Mouse (Mus musculus): ENCODE results near the gene Bcl11b. TPM values are rescaled to one million over a fixed set of nuclear protein-coding genes. Genes with fewer than 3 reads are reported as not detected.

Gene Bcl11b
- polyA plus RNA-seq (2012; ENCODE audit: insufficient read depth, insufficient read length, missing spikeins) = 0.29 TPM in 1 of 2 replicates, not detected in the other

- H3K4me3 ChIP-seq (ENCODE audit: insufficient read depth, low read depth, low read length) = peak within 1 kb of the TSS; percentile 25
- H3K4me1 ChIP-seq (ENCODE audit: control insufficient read depth, insufficient read depth, insufficient read length, low read length) = no peaks in the 10 kb centered on the region
- no peak within 1 kb of the TSS for H3K27ac ChIP-seq (replicated peaks; ENCODE audit: low read depth, low read length)
These were observed at the start of gene Bcl11b for GRCm38 (mm10) chr12:108003483-108003882. TSS of gene Bcl11b (minus strand) at chr12:108003602.

GRCm38 (mm10) chr12:108050996-108051395, 47.6 kb upstream of the Bcl11b start:
- no peaks in the 10 kb centered on the region for H3K4me1 ChIP-seq (ENCODE audit: control insufficient read depth, insufficient read depth, insufficient read length, low read length)
- H3K4me3 ChIP-seq (ENCODE audit: insufficient read depth, low read depth, low read length) = no peak overlapping the region
- no peak overlapping the region for H3K27ac ChIP-seq (replicated peaks; ENCODE audit: low read depth, low read length)

GRCm38 (mm10) chr12:108049625-108050024, 46.2 kb upstream of the Bcl11b start:
- Histone ChIP-seq H3K27ac (replicated peaks; ENCODE audit: low read depth, low read length) (no peak overlapping the region), H3K4me3 (ENCODE audit: insufficient read depth, low read depth, low read length) (no peak overlapping the region), H3K4me1 (ENCODE audit: control insufficient read depth, insufficient read depth, insufficient read length, low read length) (no peaks in the 10 kb centered on the region)

- no peaks in the 10 kb centered on the region for H3K4me1 ChIP-seq (ENCODE audit: control insufficient read depth, insufficient read depth, insufficient read length, low read length)
- H3K27ac ChIP-seq (replicated peaks; ENCODE audit: low read depth, low read length) = no peak overlapping the region
- H3K4me3 ChIP-seq (ENCODE audit: insufficient read depth, low read depth, low read length) = no peak overlapping the region
These were observed 38.8 kb upstream of the Bcl11b start for GRCm38 (mm10) chr12:108042239-108042571.

- no peak overlapping the region for H3K27ac ChIP-seq (replicated peaks; ENCODE audit: low read depth, low read length)
- H3K4me3 ChIP-seq (ENCODE audit: insufficient read depth, low read depth, low read length) = no peak overlapping the region
- no peaks in the 10 kb centered on the region for H3K4me1 ChIP-seq (ENCODE audit: control insufficient read depth, insufficient read depth, insufficient read length, low read length)
These were observed 38.3 kb upstream of the Bcl11b start for GRCm38 (mm10) chr12:108041571-108042238.

GRCm38 (mm10) chr12:108037446-108037845, 34.0 kb upstream of the Bcl11b start:
- H3K4me1 ChIP-seq (ENCODE audit: control insufficient read depth, insufficient read depth, insufficient read length, low read length) = no peaks in the 10 kb centered on the region
- H3K27ac ChIP-seq (replicated peaks; ENCODE audit: low read depth, low read length) = no peak overlapping the region
- no peak overlapping the region for H3K4me3 ChIP-seq (ENCODE audit: insufficient read depth, low read depth, low read length)

GRCm38 (mm10) chr12:108035412-108036078, 32.1 kb upstream of the Bcl11b start:
- Histone ChIP-seq H3K4me1 (ENCODE audit: control insufficient read depth, insufficient read depth, insufficient read length, low read length) (no peaks in the 10 kb centered on the region), H3K27ac (replicated peaks; ENCODE audit: low read depth, low read length) (no peak overlapping the region), H3K4me3 (ENCODE audit: insufficient read depth, low read depth, low read length) (no peak overlapping the region)

GRCm38 (mm10) chr12:108022835-108023615, 19.6 kb upstream of the Bcl11b start:
- Histone ChIP-seq H3K4me3 (ENCODE audit: insufficient read depth, low read depth, low read length) (no peak overlapping the region), H3K27ac (replicated peaks; ENCODE audit: low read depth, low read length) (no peak overlapping the region), H3K4me1 (ENCODE audit: control insufficient read depth, insufficient read depth, insufficient read length, low read length) (no peaks in the 10 kb centered on the region)

- H3K27ac ChIP-seq (replicated peaks; ENCODE audit: low read depth, low read length) = no peak overlapping the region
- H3K4me3 ChIP-seq (ENCODE audit: insufficient read depth, low read depth, low read length) = no peak overlapping the region
- no peaks in the 10 kb centered on the region for H3K4me1 ChIP-seq (ENCODE audit: control insufficient read depth, insufficient read depth, insufficient read length, low read length)
These were observed 8.6 kb upstream of the Bcl11b start for GRCm38 (mm10) chr12:108012003-108012402.

- H3K4me3 ChIP-seq (ENCODE audit: insufficient read depth, low read depth, low read length) = no peak overlapping the region
- no peak overlapping the region for H3K27ac ChIP-seq (replicated peaks; ENCODE audit: low read depth, low read length)
- H3K4me1 ChIP-seq (ENCODE audit: control insufficient read depth, insufficient read depth, insufficient read length, low read length) = no peaks in the 10 kb centered on the region
These were observed 6.9 kb upstream of the Bcl11b start for GRCm38 (mm10) chr12:108010346-108010745.

GRCm38 (mm10) chr12:108009156-108009555, 5.8 kb upstream of the Bcl11b start:
- no peak overlapping the region for H3K27ac ChIP-seq (replicated peaks; ENCODE audit: low read depth, low read length)

GRCm38 (mm10) chr12:108005816-108006626, 2.6 kb upstream of the Bcl11b start:
- Histone ChIP-seq H3K4me1 (ENCODE audit: control insufficient read depth, insufficient read depth, insufficient read length, low read length) (no peaks in the 10 kb centered on the region), H3K4me3 (ENCODE audit: insufficient read depth, low read depth, low read length) (no peak overlapping the region; the same call in 1 of the 2 replicates)

More at GRCm38 (mm10) chr12:108009156-108009555, 5.8 kb upstream of the Bcl11b start:
- Histone ChIP-seq H3K4me3 (ENCODE audit: insufficient read depth, low read depth, low read length) (no peak overlapping the region), H3K4me1 (ENCODE audit: control insufficient read depth, insufficient read depth, insufficient read length, low read length) (no peaks in the 10 kb centered on the region)

GRCm38 (mm10) chr12:108005488-108005800, 2.0 kb upstream of the Bcl11b start:
- H3K4me1 ChIP-seq (ENCODE audit: control insufficient read depth, insufficient read depth, insufficient read length, low read length) = no peaks in the 10 kb centered on the region
- H3K4me3 ChIP-seq (ENCODE audit: insufficient read depth, low read depth, low read length) = no peak overlapping the region
- H3K27ac ChIP-seq (replicated peaks; ENCODE audit: low read depth, low read length) = no peak overlapping the region

More at GRCm38 (mm10) chr12:108005816-108006626, 2.6 kb upstream of the Bcl11b start:
- no peak overlapping the region for H3K27ac ChIP-seq (replicated peaks; ENCODE audit: low read depth, low read length)

- no peaks in the 10 kb centered on the region for H3K4me1 ChIP-seq (ENCODE audit: control insufficient read depth, insufficient read depth, insufficient read length, low read length)
- H3K4me3 ChIP-seq (ENCODE audit: insufficient read depth, low read depth, low read length) = no peak overlapping the region
- no peak overlapping the region for H3K27ac ChIP-seq (replicated peaks; ENCODE audit: low read depth, low read length)
These were observed 1.5 kb upstream of the Bcl11b start for GRCm38 (mm10) chr12:108004701-108005487.
